Mouse (Mus musculus) CH12.LX (cell line): ENCODE measurements around the gene Coq3.

Source experiments
- BHLHE40 ChIP-seq: IDR thresholded peaks from 2 replicates; pipeline ENCODE4 v1.6.1; 2011; ENCODE audit warnings: mild to moderate bottlenecking, low read depth, low read length, improper control_type of control experiment
- CHD1 ChIP-seq: IDR thresholded peaks from 2 replicates; pipeline ENCODE4 v1.6.1; 2012; ENCODE audit warnings: low read depth, low read length, improper control_type of control experiment, inconsistent platforms
- CTCF ChIP-seq, 2 experiments: IDR thresholded peaks in 1 of 2; conservative IDR thresholded peaks in 1 of 2; 2 replicates each; pipeline ENCODE4 v1.5.1; 2011 to 2012; ENCODE audit warnings: low read depth in 2 of 2, low read length in 2 of 2, improper control_type of control experiment in 1 of 2, inconsistent platforms in 1 of 2, mild to moderate bottlenecking in 1 of 2, moderate library complexity in 1 of 2
- ELF1 ChIP-seq: IDR thresholded peaks from 2 replicates; pipeline ENCODE4 v1.6.1; 2014; ENCODE audit warnings: low read depth, mild to moderate bottlenecking, inconsistent platforms, low read length, improper control_type of control experiment
- EP300 ChIP-seq: IDR thresholded peaks from 2 replicates; pipeline ENCODE4 v1.6.1; 2011; ENCODE audit warnings: low read length, improper control_type of control experiment
- GABPA ChIP-seq: IDR thresholded peaks from 2 replicates; pipeline ENCODE4 v1.6.1; 2012; ENCODE audit warnings: low read depth, low read length, improper control_type of control experiment, inconsistent platforms; ENCODE audit not compliant: insufficient replicate concordance
- HCFC1 ChIP-seq: IDR thresholded peaks from 2 replicates; pipeline ENCODE4 v1.6.1; 2012; ENCODE audit warnings: low read depth, mild to moderate bottlenecking, inconsistent platforms, low read length, improper control_type of control experiment
- MEF2A ChIP-seq: IDR thresholded peaks from 2 replicates; pipeline ENCODE4 v1.6.1; 2014; ENCODE audit warnings: low read depth, mild to moderate bottlenecking, inconsistent platforms, low read length, improper control_type of control experiment, borderline replicate concordance
- POLR2A ChIP-seq: IDR thresholded peaks from 2 replicates; pipeline ENCODE4 v1.6.1; 2011; ENCODE audit warnings: low read depth, mild to moderate bottlenecking, improper control_type of control experiment, low read length
- POLR2AphosphoS2 ChIP-seq: IDR thresholded peaks from 2 replicates; pipeline ENCODE4 v1.6.1; 2011; ENCODE audit warnings: low read depth, low read length, improper control_type of control experiment
- TBP ChIP-seq: conservative IDR thresholded peaks from 2 replicates; pipeline ENCODE4 v1.6.1; 2011; ENCODE audit warnings: low read depth, low read length, improper control_type of control experiment
- UBTF ChIP-seq: IDR thresholded peaks from 2 replicates; pipeline ENCODE4 v1.6.1; 2012; ENCODE audit warnings: low read depth, mild to moderate bottlenecking, inconsistent platforms, low read length, improper control_type of control experiment, moderate library complexity

DNA sequence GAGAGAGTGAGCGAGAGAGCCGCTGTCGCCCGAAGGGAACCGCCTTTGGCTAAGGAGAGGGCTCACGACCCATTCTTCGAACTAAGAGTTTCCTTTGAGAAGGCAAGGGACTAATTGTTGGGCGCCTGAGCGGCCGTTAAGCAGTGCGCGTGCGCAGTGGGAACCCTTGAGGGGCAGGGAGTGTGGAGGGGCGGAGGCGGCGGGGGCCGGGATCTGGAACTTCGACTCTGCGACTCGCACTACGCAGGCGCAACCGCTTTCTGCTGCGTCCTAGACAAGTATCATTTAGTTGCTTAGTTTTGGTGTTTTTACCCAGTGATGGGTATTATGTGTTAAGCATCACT is 31.2 kb upstream of the Coq3 start:
- TF ChIP-seq CTCF (conservative IDR thresholded peaks at IDR 0.05 in 1 of 2, IDR thresholded peaks at IDR 0.05 in 1 of 2; ENCODE audit: low read depth in 2 of 2, low read length in 2 of 2) (no peak), UBTF (no peak), ELF1 (no peak), POLR2A (peak; percentile 7; the same call in 1 of the 2 replicates), CHD1 (no peak), GABPA (no peak), HCFC1 (no peak), EP300 (no peak), TBP (no peak), BHLHE40 (no peak), POLR2AphosphoS2 (no peak), MEF2A (no peak)
